Mouse (Mus musculus) heart, embryonic 14.5 days (tissue): ENCODE data around the gene Prss34. TPM values are rescaled to one million over a fixed set of nuclear protein-coding genes. Genes with fewer than 3 reads are reported as not detected.
A peak's percentile ranks its signal among the peaks of the same experiment; 100 is the strongest.

Experiments
- ATAC-seq: fragments of 200-750 bp; cut with Nextera tagmentation; 2 replicates; pipeline ENCODE4 v1.8.0; 2017; ENCODE audit warnings: low read depth, moderate TSS enrichment; ENCODE audit not compliant: insufficient number of reproducible peaks, insufficient read depth, low FRiP score
- H3K27ac ChIP-seq, 2 experiments: fragments of 200-500 bp in 1 of 2; fragments of 300-500 bp in 1 of 2; sonication (generic) in 1 of 2; replicated peaks in 1 of 2; 2 replicates each; pipeline ENCODE4 v1.5.1; 2012 to 2014; ENCODE audit warnings: low read depth in 2 of 2, low read length in 2 of 2, control low read depth in 1 of 2, mild to moderate bottlenecking in 1 of 2, mixed read lengths in 1 of 2; ENCODE audit not compliant: control insufficient read depth in 1 of 2, insufficient read depth in 1 of 2
- H3K27me3 ChIP-seq: fragments of 300-500 bp; sonication (generic); 2 replicates; pipeline ENCODE4 v1.6.1; 2014; ENCODE audit warnings: mild to moderate bottlenecking, low read length, control low read depth; ENCODE audit not compliant: control insufficient read depth, insufficient read depth
- H3K36me3 ChIP-seq: fragments of 300-500 bp; sonication (generic); 2 replicates; pipeline ENCODE4 v1.6.1; 2014; ENCODE audit warnings: mild to moderate bottlenecking, control low read depth, low read length, mixed read lengths; ENCODE audit not compliant: control insufficient read depth, insufficient read depth
- H3K4me1 ChIP-seq, 2 experiments: fragments of 200-500 bp in 1 of 2; fragments of 300-500 bp in 1 of 2; sonication (generic) in 1 of 2; 2 replicates each; pipeline ENCODE4 v1.6.1; 2012 to 2014; ENCODE audit warnings: low read length in 2 of 2, control low read depth in 1 of 2, mixed read lengths in 1 of 2; ENCODE audit not compliant: control insufficient read depth in 2 of 2, insufficient read depth in 2 of 2
- H3K4me2 ChIP-seq: fragments of 300-500 bp; sonication (generic); 2 replicates; pipeline ENCODE4 v1.6.1; 2014; ENCODE audit warnings: mild to moderate bottlenecking, low read length
- H3K4me3 ChIP-seq, 2 experiments: fragments of 200-500 bp in 1 of 2; fragments of 300-500 bp in 1 of 2; sonication (generic) in 1 of 2; 2 replicates each; pipeline ENCODE4 v1.5.1; 2012 to 2014; ENCODE audit warnings: low read length in 2 of 2, mild to moderate bottlenecking in 2 of 2, control low read depth in 1 of 2, low read depth in 1 of 2, moderate library complexity in 1 of 2; ENCODE audit not compliant: control insufficient read depth in 1 of 2, insufficient read depth in 1 of 2
- H3K9ac ChIP-seq: fragments of 300-500 bp; sonication (generic); 2 replicates; pipeline ENCODE4 v1.6.1; 2014; ENCODE audit warnings: mild to moderate bottlenecking, low read length
- H3K9me3 ChIP-seq: fragments of 300-500 bp; sonication (generic); 2 replicates; pipeline ENCODE4 v1.6.1; 2016; ENCODE audit warnings: low read length, control low read depth; ENCODE audit not compliant: control insufficient read depth
- WGBS: fragments of 180-500 bp; shearing (Covaris S2); extraction: QIAGEN DNeasy Blood & Tissue Kit; methylation state at CpG from one replicate; pipeline ENCODE4 v1.1.7; 2014; 5-methylcytosine and 5-hydroxymethylcytosine counted together
- polyA plus RNA-seq: library from polyadenylated mRNA; unstranded; fragments of >200 nt; fragmentation: Nextera tagmentation; extraction: Ambion mirVana; gene quantifications from 2 replicates; pipeline ENCODE4 v1.2.1, GENCODE M21; 2014

Prss34 gene
- polyA plus RNA-seq, 1 experiment from 2014 or later = 0.27 TPM

DNA sequence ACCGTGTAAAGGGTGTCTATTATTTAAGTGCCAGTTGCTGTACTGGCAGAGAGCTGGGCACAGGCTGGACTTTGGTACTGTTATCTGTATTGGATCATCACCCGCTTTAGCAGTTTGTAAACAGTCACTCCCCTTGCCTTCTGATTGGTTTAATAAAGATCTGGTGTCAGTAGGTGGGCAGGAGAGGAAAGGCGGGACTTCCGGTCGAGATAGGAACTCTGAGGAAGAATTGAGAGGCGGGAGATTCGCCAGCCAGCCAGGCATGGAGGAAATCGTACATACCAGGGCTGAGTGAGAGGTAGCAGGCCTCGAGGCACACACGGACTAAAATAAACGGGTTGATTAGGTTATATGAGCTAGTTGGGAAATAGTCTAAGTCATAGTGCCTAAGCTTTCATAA, 16.1 kb upstream of the Prss34 start:
- 27% methylated on average over 11 of the region's 11 CpGs for WGBS
- H3K27ac ChIP-seq = no peak overlapping the region
- H3K9ac ChIP-seq = no peak overlapping the region
- no peaks in the 10 kb centered on the region for H3K36me3 ChIP-seq
- H3K4me1 ChIP-seq = no peaks in the 10 kb centered on the region
- no peak overlapping the region for H3K4me3 ChIP-seq
- H3K4me2 ChIP-seq = peak overlapping the region; percentile 21
- ATAC-seq = no peak
- H3K9me3 ChIP-seq = 0 out of 2 replicates have a peak, but pooled peaks cover 7% of the 10 kb centered on the region
- no peaks in the 10 kb centered on the region for H3K27me3 ChIP-seq

DNA sequence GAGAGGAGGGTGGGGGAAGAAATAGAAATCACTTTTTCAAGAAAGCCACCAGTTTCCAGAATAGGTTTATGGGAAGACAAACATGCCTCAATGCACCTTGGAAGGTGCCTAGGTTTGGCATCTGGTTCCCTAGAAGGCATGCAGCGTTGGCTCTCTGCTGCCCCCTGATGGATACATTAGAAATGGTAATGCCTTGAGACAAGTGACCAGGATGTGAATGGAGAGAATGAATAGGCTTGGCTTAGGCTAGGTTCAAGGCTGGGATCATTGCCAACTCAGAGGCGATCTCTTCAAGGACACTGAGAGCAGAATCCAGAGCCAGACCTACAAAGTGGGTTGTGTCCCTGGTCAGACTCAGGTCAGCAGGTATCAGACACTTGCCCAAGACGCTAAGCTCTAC, 13.2 kb upstream of the Prss34 start:
- 0 out of 2 replicates have a peak, but pooled peaks cover 7% of the 10 kb centered on the region for H3K9me3 ChIP-seq
- no peak for ATAC-seq
- H3K4me2 ChIP-seq = no peak overlapping the region
- H3K27ac ChIP-seq = no peak overlapping the region
- WGBS = 14% methylated on average over 3 of the region's 3 CpGs
- H3K4me3 ChIP-seq = no peak overlapping the region
- H3K36me3 ChIP-seq = no peaks in the 10 kb centered on the region
- no peak overlapping the region for H3K9ac ChIP-seq
- no peaks in the 10 kb centered on the region for H3K4me1 ChIP-seq
- no peaks in the 10 kb centered on the region for H3K27me3 ChIP-seq

DNA sequence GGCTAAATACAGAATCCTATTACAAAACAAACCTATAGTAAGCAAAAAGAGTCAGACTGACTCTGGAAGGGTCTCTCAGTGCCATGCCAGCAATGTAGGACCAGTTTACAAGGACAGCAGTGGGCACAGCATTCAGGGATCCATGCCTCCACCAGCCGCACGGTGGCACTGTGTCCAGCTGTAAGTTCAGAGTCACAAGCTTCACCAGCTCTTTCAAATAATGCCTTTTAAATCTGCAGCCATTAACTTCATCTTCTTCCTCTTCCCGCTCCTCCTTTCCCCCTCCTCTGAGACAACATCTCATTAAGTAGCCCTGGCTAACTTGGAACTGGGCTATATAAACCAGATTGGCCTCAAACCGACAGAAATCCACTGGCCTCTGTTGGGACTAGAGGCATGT, 9.4 kb upstream of the Prss34 start:
- H3K9ac ChIP-seq = no peak overlapping the region
- no peak overlapping the region for H3K27ac ChIP-seq
- no peak overlapping the region for H3K4me2 ChIP-seq
- 0 out of 2 replicates have a peak, but pooled peaks cover 2% of the 10 kb centered on the region for H3K9me3 ChIP-seq
- no peaks in the 10 kb centered on the region for H3K27me3 ChIP-seq
- ATAC-seq = no peak
- WGBS = 19% methylated on average over 4 of the region's 4 CpGs
- H3K4me1 ChIP-seq = no peaks in the 10 kb centered on the region
- no peaks in the 10 kb centered on the region for H3K36me3 ChIP-seq
- H3K4me3 ChIP-seq = no peak overlapping the region

DNA sequence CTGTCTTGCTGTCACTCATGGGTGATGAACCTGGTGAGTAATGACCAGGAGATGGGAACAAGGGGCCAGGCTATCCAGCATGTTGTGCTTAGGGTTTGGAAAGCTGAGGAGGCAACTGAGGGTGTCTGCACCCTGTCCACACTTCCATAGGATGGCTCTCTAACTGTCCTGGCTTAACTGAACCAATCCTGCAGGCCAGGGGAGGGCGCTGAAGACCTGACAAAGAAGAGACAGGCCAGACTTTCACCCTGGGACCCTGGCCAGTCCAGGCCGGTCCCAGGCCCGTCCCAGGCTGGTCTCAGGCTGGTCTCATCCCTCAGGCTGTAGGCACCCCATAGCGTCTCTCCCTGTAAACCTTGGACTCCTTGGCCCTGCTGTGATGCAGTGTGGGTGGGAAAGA, 7.8 kb upstream of the Prss34 start:
- 22% methylated on average over 4 of the region's 4 CpGs for WGBS
- Histone ChIP-seq H3K4me3 (no peak overlapping the region), H3K4me2 (no peak overlapping the region), H3K27me3 (no peaks in the 10 kb centered on the region), H3K9ac (no peak overlapping the region), H3K27ac (no peak overlapping the region), H3K4me1 (no peaks in the 10 kb centered on the region), H3K9me3 (no peaks in the 10 kb centered on the region), H3K36me3 (no peaks in the 10 kb centered on the region)
- no peak for ATAC-seq

DNA sequence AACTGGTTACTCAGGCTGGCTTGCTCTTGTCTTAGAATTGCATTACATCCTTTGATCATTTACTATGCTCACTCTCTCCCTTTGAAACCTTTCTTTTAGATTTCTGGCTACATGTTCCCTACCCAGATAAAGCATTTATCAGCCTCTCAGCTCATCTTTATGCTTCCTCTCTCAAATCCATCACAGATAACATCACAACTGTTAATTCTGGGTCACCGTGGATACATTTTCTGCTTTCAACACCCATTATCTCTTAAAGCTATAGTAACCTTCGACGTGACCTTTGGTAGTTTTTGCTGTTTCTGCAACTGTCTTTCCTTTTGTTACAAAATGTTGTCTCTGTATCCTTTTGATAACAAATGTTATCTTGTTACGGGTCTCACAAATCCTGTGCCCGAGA, 4.7 kb upstream of the Prss34 start:
- Histone ChIP-seq H3K27me3 (no peaks in the 10 kb centered on the region), H3K9ac (no peak overlapping the region), H3K27ac (no peak overlapping the region), H3K4me3 (no peak overlapping the region), H3K36me3 (no peaks in the 10 kb centered on the region), H3K9me3 (no peaks in the 10 kb centered on the region), H3K4me2 (no peak overlapping the region), H3K4me1 (no peaks in the 10 kb centered on the region)
- WGBS = 41% methylated on average over 5 of the region's 5 CpGs
- no peak for ATAC-seq

DNA sequence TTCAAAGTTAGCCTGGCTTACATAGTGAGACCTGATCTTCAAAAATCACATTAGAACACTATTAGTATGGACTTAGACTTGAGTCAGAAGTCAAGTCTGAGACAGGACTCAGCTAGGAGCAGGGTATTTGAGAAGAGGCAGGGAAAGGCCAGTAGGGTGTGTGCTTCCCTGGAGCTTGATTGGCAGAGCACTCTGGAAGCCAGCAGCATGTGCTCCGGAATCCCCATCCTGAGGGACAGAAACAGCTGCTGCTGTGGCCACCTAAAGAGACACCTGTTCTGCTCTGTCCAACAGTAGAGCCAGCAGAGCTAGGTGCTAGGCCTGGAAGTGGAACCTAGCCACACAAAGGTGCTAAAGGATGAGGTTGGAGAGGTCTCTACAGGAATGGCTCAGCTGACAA, 4.1 kb upstream of the Prss34 start:
- no peak overlapping the region for H3K4me2 ChIP-seq
- no peaks in the 10 kb centered on the region for H3K36me3 ChIP-seq
- H3K9me3 ChIP-seq = no peaks in the 10 kb centered on the region
- no peak for ATAC-seq
- no peak overlapping the region for H3K9ac ChIP-seq
- H3K4me3 ChIP-seq = no peak overlapping the region
- 42% methylated on average over 1 of the region's 1 CpGs for WGBS
- H3K27ac ChIP-seq = no peak overlapping the region
- H3K4me1 ChIP-seq = no peaks in the 10 kb centered on the region
- no peaks in the 10 kb centered on the region for H3K27me3 ChIP-seq

DNA sequence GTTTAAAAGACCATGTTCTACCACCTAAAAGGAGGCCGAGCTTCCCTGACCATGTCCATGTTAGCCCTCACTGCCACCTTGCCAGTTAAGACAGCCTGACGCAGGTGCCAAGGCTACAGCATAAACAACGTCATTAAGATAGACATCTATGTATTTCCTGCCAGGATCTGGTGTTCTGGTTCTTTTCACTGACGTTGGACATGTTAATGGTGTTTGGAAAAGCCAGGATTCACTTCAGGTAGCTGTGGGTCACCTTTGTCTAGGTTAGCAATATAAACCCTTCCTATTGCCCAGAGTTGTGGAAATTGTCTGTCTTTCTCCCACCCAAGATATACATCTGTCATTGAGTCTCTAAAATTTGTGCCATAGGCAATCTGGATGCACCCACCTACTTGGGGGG, 10.2 kb downstream of the Prss34 start, which contains the start of gene Prss28:
Gene Prss28 (plus strand): TSS at position 301 of the 400 bp plus-strand sequence.
- no peak within 1 kb of the TSS for H3K4me2 ChIP-seq
- no peak within 1 kb of the TSS for H3K9ac ChIP-seq
- H3K27me3 ChIP-seq = 0 out of 2 replicates have a peak, but pooled peaks cover 5% of the 10 kb centered on the region
- no peaks in the 10 kb centered on the region for H3K9me3 ChIP-seq
- 46% methylated on average over 4 of the region's 4 CpGs for WGBS
- ATAC-seq = no peak
- H3K36me3 ChIP-seq = no peaks in the 10 kb centered on the region
- no peak within 1 kb of the TSS for H3K27ac ChIP-seq
- no peaks in the 10 kb centered on the region for H3K4me1 ChIP-seq
- H3K4me3 ChIP-seq = no peak within 1 kb of the TSS

DNA sequence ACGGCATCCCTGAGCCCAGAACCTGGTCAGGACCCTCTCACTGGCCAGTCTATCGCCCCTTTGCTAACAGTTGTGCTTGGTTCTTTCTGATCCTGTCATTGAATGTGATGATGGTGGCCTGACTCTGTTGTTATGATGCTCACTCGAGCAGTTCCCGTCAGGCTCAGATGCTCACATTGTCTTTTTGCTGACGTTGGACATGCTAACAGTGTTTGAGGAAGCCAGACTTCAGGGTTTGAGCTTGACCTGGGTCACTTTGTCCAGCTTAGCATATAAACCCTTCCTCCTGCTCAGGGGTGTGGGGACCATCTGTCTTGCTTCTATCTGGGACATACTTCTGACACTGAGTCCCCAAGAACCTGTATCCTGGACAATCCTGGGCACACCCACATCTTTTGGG, 20.2 kb downstream of the Prss34 start, which contains the start of gene Prss29:
Gene Prss29 (plus strand): TSS at position 301 of the 400 bp plus-strand sequence.
- Histone ChIP-seq H3K4me2 (no peak within 1 kb of the TSS), H3K36me3 (no peaks in the 10 kb centered on the region), H3K27ac (no peak within 1 kb of the TSS), H3K9ac (no peak within 1 kb of the TSS), H3K27me3 (no peaks in the 10 kb centered on the region), H3K9me3 (no peaks in the 10 kb centered on the region), H3K4me1 (no peaks in the 10 kb centered on the region), H3K4me3 (no peak within 1 kb of the TSS)
- WGBS = 60% methylated on average over 5 of the region's 5 CpGs
- ATAC-seq = no peak
